Mouse (Mus musculus): ENCODE measurements around the gene Msrb3. TPM values are rescaled to one million over a fixed set of nuclear protein-coding genes. Genes with fewer than 3 reads are reported as not detected.
A peak's percentile ranks its signal among the peaks of the same experiment; 100 is the strongest.

Gene Msrb3
- polyA plus RNA-seq (2017; shearing (Covaris generic)) = under 1 TPM; 0.48 to 0.61 TPM

- ATAC-seq = no peak
Measured at GRCm38 (mm10) chr10:120898785-120899762, at the start of gene Msrb3. Gene Msrb3, minus strand, starts transcription at chr10:120899101.

GRCm38 (mm10) chr10:120948461-120948860, 49.6 kb upstream of the Msrb3 start:
- ATAC-seq = no peak

- ATAC-seq = no peak
Measured at GRCm38 (mm10) chr10:120947842-120948241, 48.9 kb upstream of the Msrb3 start.

GRCm38 (mm10) chr10:120946847-120947246, 47.9 kb upstream of the Msrb3 start:
- ATAC-seq = no peak

- ATAC-seq = no peak
Measured at GRCm38 (mm10) chr10:120938904-120939208, 40.0 kb upstream of the Msrb3 start.

GRCm38 (mm10) chr10:120938077-120938903, 39.4 kb upstream of the Msrb3 start:
- peak; percentile 75 for ATAC-seq

- ATAC-seq = no peak
Measured at GRCm38 (mm10) chr10:120929536-120929935, 30.6 kb upstream of the Msrb3 start.

GRCm38 (mm10) chr10:120928183-120928582, 29.3 kb upstream of the Msrb3 start:
- ATAC-seq = no peak

GRCm38 (mm10) chr10:120926156-120926555, 27.3 kb upstream of the Msrb3 start:
- no peak for ATAC-seq

- no peak for ATAC-seq
Measured at GRCm38 (mm10) chr10:120921501-120921900, 22.6 kb upstream of the Msrb3 start.

GRCm38 (mm10) chr10:120920604-120921003, 21.7 kb upstream of the Msrb3 start:
- no peak for ATAC-seq

GRCm38 (mm10) chr10:120916250-120916649, 17.3 kb upstream of the Msrb3 start:
- ATAC-seq = no peak

GRCm38 (mm10) chr10:120914948-120915631, 16.2 kb upstream of the Msrb3 start:
- no peak for ATAC-seq

GRCm38 (mm10) chr10:120914286-120914685, 15.4 kb upstream of the Msrb3 start:
- ATAC-seq = no peak

GRCm38 (mm10) chr10:120913796-120914195, 14.9 kb upstream of the Msrb3 start:
- peak; percentile 93 for ATAC-seq

GRCm38 (mm10) chr10:120911971-120912370, 13.1 kb upstream of the Msrb3 start:
- ATAC-seq = no peak

- no peak for ATAC-seq
Measured at GRCm38 (mm10) chr10:120908776-120909574, 10.1 kb upstream of the Msrb3 start.

- no peak for ATAC-seq
Measured at GRCm38 (mm10) chr10:120904676-120905075, 5.8 kb upstream of the Msrb3 start.

- ATAC-seq = no peak
Measured at GRCm38 (mm10) chr10:120903843-120904468, 5.1 kb upstream of the Msrb3 start.

GRCm38 (mm10) chr10:120901746-120902145, 2.8 kb upstream of the Msrb3 start:
- no peak for ATAC-seq

GRCm38 (mm10) chr10:120900096-120900495, 1.2 kb upstream of the Msrb3 start:
- no peak for ATAC-seq

GRCm38 (mm10) chr10:120898357-120898756, 544 bp downstream of the Msrb3 start:
- no peak for ATAC-seq
